In the genomic region with DNA sequence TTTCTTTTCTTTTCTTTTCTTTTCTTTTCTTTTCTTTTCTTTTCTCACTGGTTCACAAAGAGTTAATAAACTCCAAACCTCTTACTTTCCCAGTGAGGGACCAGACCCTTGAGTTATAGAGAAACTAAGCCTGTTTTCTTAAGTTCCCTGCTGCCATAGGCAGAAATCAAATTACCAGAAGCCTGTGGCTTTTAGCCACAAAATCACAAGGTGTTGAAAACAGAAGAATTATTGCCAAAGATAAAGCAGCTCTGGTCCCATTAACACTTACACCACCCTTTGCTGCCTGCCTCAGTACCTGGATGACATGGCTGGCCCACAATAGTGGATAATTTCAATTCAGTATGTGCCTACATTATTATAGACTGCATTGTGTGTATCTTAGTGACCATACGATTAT, we compare ENCODE assay signal across 21 mouse cellular contexts. TPM values are rescaled to one million over a fixed set of nuclear protein-coding genes. Genes with fewer than 3 reads are reported as not detected.
"Had no signal": no experiment of that assay in that cellular context is flagged by ENCODE, and none has a peak within 500 bp of the region (broad histone marks: within the 10 kb centered on the region; RNA-seq: fewer than 3 reads in every experiment).

No protein-coding gene starts in this region.

- H3K36me3 ChIP-seq: kidney, embryonic 15.5 days; limb, embryonic 12.5 days; midbrain, embryonic 10.5 days had no signal

- H3K4me1 ChIP-seq: kidney, embryonic 15.5 days; limb, embryonic 12.5 days; midbrain, embryonic 10.5 days had no signal

- H3K27ac ChIP-seq: kidney, embryonic 15.5 days; left cerebral cortex, adult 2 months; limb, embryonic 12.5 days; liver, embryonic 14.5 days; midbrain, embryonic 10.5 days had no signal

- H3K9me3 ChIP-seq: kidney, embryonic 15.5 days; limb, embryonic 12.5 days; midbrain, embryonic 10.5 days had no signal

- H3K27me3 ChIP-seq: kidney, embryonic 15.5 days; limb, embryonic 12.5 days had no signal

- DNase-seq: kidney, adult 2 months; kidney, postnatal 14 days; liver; lung, adult 18-20 months; right cerebral cortex, adult 18-20 months; right cerebral cortex, postnatal 25 days; thymus, postnatal 4 days had no signal

- H3K9ac ChIP-seq: kidney, embryonic 15.5 days; limb, embryonic 12.5 days; liver, embryonic 14.5 days had no signal

- H3K4me3 ChIP-seq: kidney, embryonic 15.5 days; left cerebral cortex, adult 2 months; limb, embryonic 12.5 days; midbrain, embryonic 10.5 days had no signal

- H3K4me2 ChIP-seq: kidney, embryonic 15.5 days; limb, embryonic 12.5 days had no signal

RNA-seq across cellular contexts. Expression of a gene that starts 35.0 kb away (rescaled TPM):
- total RNA-seq: layer of hippocampus, postnatal 25 days; left cerebral cortex, adult 2 months; left cerebral cortex, postnatal 14 days; midbrain, postnatal 0 days had no signal
- polyA plus RNA-seq: kidney, embryonic 15.5 days; large intestine, adult 2 months; limb, embryonic 12.5 days; liver, embryonic 14.5 days; lung, embryonic 16.5 days; midbrain, embryonic 10.5 days; midbrain, postnatal 0 days; neural tube, embryonic 14.5 days; small intestine, adult 2 months; stomach, embryonic 16.5 days; thymus, postnatal 0 days had no signal
